Mouse (Mus musculus) layer of hippocampus, adult 8-10 months (tissue): ENCODE results near the gene Erp44. TPM values are rescaled to one million over a fixed set of nuclear protein-coding genes. Genes with fewer than 3 reads are reported as not detected.

ENCODE experiments used
- DNase-seq, 2 experiments: peaks; one replicate each; pipeline ENCODE4 v3.0.0; 2022; ENCODE audit warnings: low spot score in 2 of 2
- total RNA-seq, 4 experiments: library from RNA; stranded (reverse); gene quantifications; 2 replicates each; pipeline ENCODE4 v1.2.4; 2022

Gene Erp44
- total RNA-seq, result 10 to 100 TPM; 31.1 to 43.4 (median 34.5) TPM

GRCm38 (mm10) chr4:48279498-48280134 lies at the start of gene Erp44, which contains the start of gene Invs:
Erp44 (minus strand) TSS chr4:48279558.
Invs (plus strand) TSS chr4:48279760.
- DNase-seq, result peak; percentile 95 to 98

- DNase-seq, result no peak
Measured at GRCm38 (mm10) chr4:48328042-48328441, 48.7 kb upstream of the Erp44 start.

GRCm38 (mm10) chr4:48327192-48327591 lies 47.8 kb upstream of the Erp44 start:
- DNase-seq, result no peak

- DNase-seq, result no peak
Measured at GRCm38 (mm10) chr4:48322095-48322494, 42.7 kb upstream of the Erp44 start.

- no peak for DNase-seq
Measured at GRCm38 (mm10) chr4:48321276-48321675, 41.9 kb upstream of the Erp44 start.

GRCm38 (mm10) chr4:48316036-48316435 lies 36.7 kb upstream of the Erp44 start:
- DNase-seq, result no peak

- no peak for DNase-seq
Measured at GRCm38 (mm10) chr4:48314814-48315213, 35.5 kb upstream of the Erp44 start.

GRCm38 (mm10) chr4:48287086-48287757 lies 7.9 kb upstream of the Erp44 start:
- DNase-seq, result peak; percentile 42 to 46

GRCm38 (mm10) chr4:48281121-48281520 lies 1.8 kb upstream of the Erp44 start:
- no peak for DNase-seq

GRCm38 (mm10) chr4:48278757-48279497 lies 431 bp downstream of the Erp44 start:
- DNase-seq, result peak; percentile 27 to 39

GRCm38 (mm10) chr4:48277011-48277410 lies 2.3 kb downstream of the Erp44 start:
- no peak for DNase-seq

- no peak for DNase-seq
Measured at GRCm38 (mm10) chr4:48275736-48276135, 3.6 kb downstream of the Erp44 start.

- DNase-seq, result no peak
Measured at GRCm38 (mm10) chr4:48273119-48273829, 6.1 kb downstream of the Erp44 start.

GRCm38 (mm10) chr4:48271838-48272237 lies 7.5 kb downstream of the Erp44 start:
- DNase-seq, result no peak

- DNase-seq, result no peak
Measured at GRCm38 (mm10) chr4:48270532-48270931, 8.8 kb downstream of the Erp44 start.

GRCm38 (mm10) chr4:48268127-48268526 lies 11.2 kb downstream of the Erp44 start:
- DNase-seq, result no peak

- no peak for DNase-seq
Measured at GRCm38 (mm10) chr4:48267683-48268082, 11.7 kb downstream of the Erp44 start.

GRCm38 (mm10) chr4:48258045-48258444 lies 21.3 kb downstream of the Erp44 start:
- no peak for DNase-seq

- no peak for DNase-seq
Measured at GRCm38 (mm10) chr4:48253266-48253665, 26.1 kb downstream of the Erp44 start.

- DNase-seq, result no peak
Measured at GRCm38 (mm10) chr4:48244280-48244679, 35.1 kb downstream of the Erp44 start.

- DNase-seq, result no peak
Measured at GRCm38 (mm10) chr4:48243737-48244136, 35.6 kb downstream of the Erp44 start.

GRCm38 (mm10) chr4:48242482-48242881 lies 36.9 kb downstream of the Erp44 start:
- no peak for DNase-seq
